Mouse (Mus musculus) ES-E14 (cell line): ENCODE measurements around the gene Isg20.

Experiments used
- CHD2 ChIP-seq: IDR thresholded peaks from 2 replicates; pipeline ENCODE4 v1.6.1; 2014; ENCODE audit warnings: mild to moderate bottlenecking, low read depth, low read length, inconsistent platforms
- HCFC1 ChIP-seq: IDR thresholded peaks from 2 replicates; pipeline ENCODE4 v1.6.1; 2012; ENCODE audit warnings: low read length, inconsistent platforms, borderline replicate concordance; ENCODE audit not compliant: insufficient read depth
- ZC3H11A ChIP-seq: IDR thresholded peaks from 2 replicates; pipeline ENCODE4 v1.6.1; 2012; ENCODE audit warnings: low read depth, mild to moderate bottlenecking, inconsistent platforms, low read length, borderline replicate concordance
- ZNF384 ChIP-seq: IDR thresholded peaks from 2 replicates; pipeline ENCODE4 v1.6.1; 2012; ENCODE audit warnings: low read depth, low read length, inconsistent platforms

DNA sequence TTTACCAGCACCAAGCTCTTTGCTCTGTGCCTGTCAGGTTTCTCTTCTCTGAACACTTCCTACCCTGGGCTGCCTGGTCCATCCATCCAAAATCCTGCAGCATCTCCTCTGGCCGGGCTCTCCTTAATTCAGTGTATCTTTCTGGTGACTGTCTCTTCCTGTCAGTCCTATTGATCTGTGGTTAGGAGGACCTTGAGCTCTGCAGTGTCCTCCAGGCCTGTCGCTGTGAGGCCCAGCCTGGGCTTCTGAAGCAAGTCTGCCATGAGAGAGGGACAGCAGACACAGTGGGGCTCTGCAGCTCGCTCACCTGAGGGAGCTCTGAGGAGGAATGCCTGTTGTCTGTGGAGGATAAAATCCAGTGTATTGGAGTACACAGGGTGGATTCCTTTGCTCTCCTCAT lies 15.7 kb upstream of the Isg20 start:
- no peak for TF ChIP-seq CHD2
- no peak for TF ChIP-seq ZC3H11A
- TF ChIP-seq ZNF384, result no peak
- no peak for TF ChIP-seq HCFC1
